Mouse (Mus musculus) liver, embryonic 16.5 days (tissue): ENCODE measurements around the gene Mgme1. TPM values are rescaled to one million over a fixed set of nuclear protein-coding genes. Genes with fewer than 3 reads are reported as not detected.
A peak's percentile ranks its signal among the peaks of the same experiment; 100 is the strongest.

Experiments
- ATAC-seq: fragments of 200-750 bp; cut with Nextera tagmentation; 2 replicates; pipeline ENCODE4 v1.8.0; 2017; ENCODE audit warnings: low read depth, mild to moderate bottlenecking, moderate number of reproducible peaks, moderate library complexity
- H3K27ac ChIP-seq: fragments of 300-500 bp; sonication (generic); 2 replicates; pipeline ENCODE4 v1.5.1; 2014; ENCODE audit warnings: mild to moderate bottlenecking, low read length
- H3K27me3 ChIP-seq: fragments of 300-500 bp; sonication (generic); 2 replicates; pipeline ENCODE4 v1.6.1; 2014; ENCODE audit warnings: low read depth, low read length, mixed read lengths; ENCODE audit not compliant: control insufficient read depth, insufficient read depth
- H3K36me3 ChIP-seq: fragments of 300-500 bp; sonication (generic); 2 replicates; pipeline ENCODE4 v1.6.1; 2014; ENCODE audit warnings: mild to moderate bottlenecking; ENCODE audit not compliant: control insufficient read depth, insufficient read depth
- H3K4me1 ChIP-seq: fragments of 300-500 bp; sonication (generic); 2 replicates; pipeline ENCODE4 v1.6.1; 2014; ENCODE audit warnings: low read depth, low read length, mixed read lengths; ENCODE audit not compliant: control insufficient read depth
- H3K4me2 ChIP-seq: fragments of 300-500 bp; sonication (generic); 2 replicates; pipeline ENCODE4 v1.6.1; 2014; ENCODE audit warnings: low read depth, low read length, mixed read lengths
- H3K4me3 ChIP-seq: fragments of 300-500 bp; sonication (generic); 2 replicates; pipeline ENCODE4 v1.5.1; 2014; ENCODE audit warnings: low read depth, mild to moderate bottlenecking, low read length
- H3K9ac ChIP-seq: fragments of 300-500 bp; sonication (generic); 2 replicates; pipeline ENCODE4 v1.6.1; 2014; ENCODE audit warnings: low read depth, low read length
- H3K9me3 ChIP-seq: fragments of 300-500 bp; sonication (generic); replicated peaks from 2 replicates; pipeline ENCODE4 v1.6.1; 2016; ENCODE audit warnings: low read length; ENCODE audit not compliant: control insufficient read depth
- WGBS: fragments of 180-500 bp; shearing (Covaris S2); extraction: QIAGEN DNeasy Blood & Tissue Kit; methylation state at CpG from one replicate; pipeline ENCODE4 v1.1.7; 2014; ENCODE audit not compliant: insufficient replicate concordance; 5-methylcytosine and 5-hydroxymethylcytosine counted together
- polyA plus RNA-seq: library from polyadenylated mRNA; unstranded; fragments of >200 nt; fragmentation: Nextera tagmentation; extraction: Ambion mirVana; gene quantifications from 2 replicates; pipeline ENCODE4 v1.2.1, GENCODE M21; 2015

The Mgme1 gene
- polyA plus RNA-seq, 1 experiment from 2014 or later: 8.1 TPM

DNA sequence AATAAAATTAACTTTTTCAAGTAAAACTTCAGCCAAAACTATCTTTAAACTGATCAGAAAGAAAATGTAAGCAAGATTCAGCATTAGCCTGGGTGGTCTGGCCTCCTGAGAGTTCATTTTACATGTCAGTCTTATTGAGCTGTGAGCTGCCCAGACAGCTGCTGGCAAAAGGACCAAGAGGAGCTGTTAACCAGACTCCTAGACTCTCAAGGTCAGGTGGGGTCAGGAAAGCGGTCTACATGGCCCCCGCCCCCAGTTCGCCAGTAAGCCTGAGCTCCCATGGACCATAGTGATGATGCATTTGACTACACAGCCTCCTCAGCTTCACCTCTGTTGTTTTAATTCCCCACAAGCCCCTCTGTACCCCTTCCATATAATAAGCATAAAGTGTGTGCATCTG lies 34.7 kb upstream of the Mgme1 start:
- Histone ChIP-seq H3K4me3 (no peak overlapping the region), H3K9me3 (no peaks in the 10 kb centered on the region), H3K27ac (no peak overlapping the region), H3K9ac (no peak overlapping the region), H3K36me3 (no peaks in the 10 kb centered on the region), H3K27me3 (no peaks in the 10 kb centered on the region), H3K4me2 (no peak overlapping the region), H3K4me1 (peaks cover 7% of the 10 kb centered on the region)
- 68% methylated on average over 3 of the region's 3 CpGs for WGBS
- ATAC-seq: no peak

DNA sequence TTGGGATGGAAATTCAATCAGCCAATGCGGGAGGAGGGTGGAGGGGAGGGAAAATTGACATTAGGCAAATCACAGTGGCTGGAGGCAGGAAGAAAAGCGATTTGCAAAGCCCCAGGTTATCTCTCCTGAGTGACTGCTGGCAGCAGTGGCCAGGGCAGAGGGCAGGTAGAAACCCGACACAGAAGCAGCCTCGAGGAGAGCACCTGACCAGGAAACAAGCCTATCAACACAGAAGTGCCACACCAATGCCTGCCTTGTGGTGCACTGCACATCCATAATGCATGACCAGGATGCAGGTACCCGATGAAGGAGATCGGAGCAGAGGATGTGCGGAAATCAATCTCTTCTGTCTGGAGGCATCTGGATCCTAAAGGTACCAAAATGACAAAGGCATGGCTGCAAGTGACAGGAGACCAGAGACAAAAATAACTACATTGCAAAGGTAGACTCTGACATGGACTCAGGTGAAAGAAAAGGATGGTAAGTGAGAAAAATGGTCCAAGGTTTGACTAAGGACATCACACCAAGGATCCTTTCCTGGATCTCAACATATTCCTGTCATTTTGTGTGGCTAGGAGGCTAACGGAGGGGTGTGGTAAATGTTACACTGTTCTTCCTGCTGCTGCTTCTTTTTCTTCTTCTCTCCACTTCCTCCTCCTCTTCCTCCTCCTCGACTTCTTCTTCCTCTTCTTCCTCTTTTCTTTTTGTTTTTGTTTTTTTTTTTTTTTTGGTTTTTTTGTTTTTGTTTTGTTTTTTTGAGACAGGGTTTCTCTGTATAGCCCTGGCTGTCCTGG lies 33.5 kb upstream of the Mgme1 start:
- Histone ChIP-seq H3K9me3 (no peaks in the 10 kb centered on the region), H3K4me3 (no peak overlapping the region), H3K4me1 (no peaks in the 10 kb centered on the region), H3K9ac (no peak overlapping the region), H3K27ac (no peak overlapping the region), H3K4me2 (no peak overlapping the region), H3K36me3 (no peaks in the 10 kb centered on the region), H3K27me3 (no peaks in the 10 kb centered on the region)
- WGBS: 50% methylated on average over 9 of the region's 9 CpGs
- ATAC-seq: no peak

DNA sequence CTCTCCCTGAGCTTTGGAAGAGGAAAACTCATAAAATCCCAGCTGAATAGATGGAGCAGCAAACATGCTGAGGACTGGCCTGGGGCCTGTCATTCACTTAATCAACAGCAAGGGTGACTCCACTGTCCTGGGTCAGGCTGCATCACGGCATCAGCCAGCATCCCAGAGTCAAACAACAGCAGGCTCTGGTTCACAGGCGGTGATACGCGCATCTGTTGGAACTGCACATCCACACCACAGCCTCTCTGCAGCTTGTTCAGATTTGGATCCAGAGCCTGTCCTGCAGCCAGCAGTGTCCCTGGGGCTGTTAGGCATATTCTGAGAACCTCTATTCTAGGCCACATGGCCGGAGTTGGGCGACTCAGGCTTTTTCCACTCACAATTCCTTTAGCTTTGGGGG lies 32.1 kb upstream of the Mgme1 start:
- no peak overlapping the region for H3K27ac ChIP-seq

DNA sequence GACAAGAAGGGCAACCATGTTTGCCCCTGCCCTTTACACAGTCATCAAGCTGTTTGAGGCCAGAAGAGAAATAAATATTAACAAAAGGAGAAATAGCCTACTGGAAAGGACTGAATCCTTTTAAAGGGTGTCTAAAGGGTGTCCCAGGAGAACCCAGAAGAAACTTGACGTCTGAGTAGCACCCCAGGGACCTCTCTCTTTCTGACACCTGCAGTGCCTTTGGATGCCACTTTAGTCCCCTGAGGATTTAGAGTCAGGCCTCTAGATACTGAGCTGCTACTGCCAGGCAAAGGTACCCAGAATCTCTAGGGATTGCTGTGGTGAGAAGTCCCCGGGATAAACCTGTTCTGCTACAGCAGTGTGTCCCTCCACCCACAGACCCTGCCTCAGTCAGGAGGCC lies 31.1 kb upstream of the Mgme1 start:
- H3K27ac ChIP-seq: no peak overlapping the region
- 29% methylated on average over 2 of the region's 2 CpGs for WGBS

More for the DNA sequence above, 32.1 kb upstream of the Mgme1 start:
- H3K27me3 ChIP-seq: no peaks in the 10 kb centered on the region
- no peak overlapping the region for H3K9ac ChIP-seq
- no peak overlapping the region for H3K4me3 ChIP-seq
- no peaks in the 10 kb centered on the region for H3K4me1 ChIP-seq
- H3K9me3 ChIP-seq: no peaks in the 10 kb centered on the region
- ATAC-seq: no peak
- no peaks in the 10 kb centered on the region for H3K36me3 ChIP-seq
- 73% methylated on average over 6 of the region's 6 CpGs for WGBS
- no peak overlapping the region for H3K4me2 ChIP-seq

DNA sequence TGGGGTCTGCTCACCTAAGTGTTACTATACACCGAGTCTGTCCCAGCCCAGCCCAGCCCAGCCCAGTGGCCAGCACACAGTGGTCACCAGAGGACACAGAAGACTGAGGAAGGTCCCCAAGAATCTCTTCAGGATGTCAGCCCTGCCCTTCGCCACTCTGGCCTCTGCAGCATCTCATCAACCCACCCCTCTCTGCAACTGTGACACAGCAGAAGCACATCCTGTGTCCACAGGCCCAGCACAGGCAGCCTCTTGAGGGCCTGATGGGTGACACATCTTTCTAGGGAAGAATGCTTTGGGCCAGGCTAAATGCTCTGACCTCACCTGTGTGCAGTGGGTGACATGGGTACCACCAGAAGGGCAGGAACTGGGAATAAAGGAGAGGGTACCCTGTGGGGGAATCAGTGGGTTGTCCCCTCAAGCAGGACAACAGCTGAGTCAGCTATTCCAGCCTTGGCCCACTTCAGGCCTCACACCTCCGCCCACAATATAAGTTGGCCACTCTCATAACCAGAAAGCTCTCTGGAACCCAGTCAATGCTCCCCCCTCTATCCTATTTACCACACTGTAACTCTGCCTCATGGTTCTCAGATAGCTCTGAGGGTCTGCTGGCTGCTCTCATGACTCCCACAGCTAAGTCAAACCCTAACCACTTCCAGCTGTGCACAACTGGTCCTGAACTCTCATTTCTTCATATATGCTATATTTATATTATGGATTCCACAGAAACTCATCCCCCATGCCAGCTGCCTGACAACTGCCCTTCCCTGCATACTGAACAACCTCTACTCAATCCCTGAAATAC lies 30.2 kb upstream of the Mgme1 start:
- no peaks in the 10 kb centered on the region for H3K9me3 ChIP-seq
- no peak overlapping the region for H3K4me2 ChIP-seq
- H3K4me3 ChIP-seq: no peak overlapping the region
- no peaks in the 10 kb centered on the region for H3K27me3 ChIP-seq
- 0 out of 2 replicates have a peak, but pooled peaks have one; percentile 9 for ATAC-seq
- no peaks in the 10 kb centered on the region for H3K4me1 ChIP-seq
- H3K36me3 ChIP-seq: no peaks in the 10 kb centered on the region
- H3K27ac ChIP-seq: no peak overlapping the region
- no peak overlapping the region for H3K9ac ChIP-seq
- 58% methylated on average over 3 of the region's 3 CpGs for WGBS

More for the DNA sequence above, 31.1 kb upstream of the Mgme1 start:
- ATAC-seq: no peak
- no peak overlapping the region for H3K4me3 ChIP-seq
- H3K36me3 ChIP-seq: no peaks in the 10 kb centered on the region
- H3K4me2 ChIP-seq: no peak overlapping the region
- H3K27me3 ChIP-seq: no peaks in the 10 kb centered on the region
- H3K9me3 ChIP-seq: no peaks in the 10 kb centered on the region
- H3K4me1 ChIP-seq: no peaks in the 10 kb centered on the region
- no peak overlapping the region for H3K9ac ChIP-seq

DNA sequence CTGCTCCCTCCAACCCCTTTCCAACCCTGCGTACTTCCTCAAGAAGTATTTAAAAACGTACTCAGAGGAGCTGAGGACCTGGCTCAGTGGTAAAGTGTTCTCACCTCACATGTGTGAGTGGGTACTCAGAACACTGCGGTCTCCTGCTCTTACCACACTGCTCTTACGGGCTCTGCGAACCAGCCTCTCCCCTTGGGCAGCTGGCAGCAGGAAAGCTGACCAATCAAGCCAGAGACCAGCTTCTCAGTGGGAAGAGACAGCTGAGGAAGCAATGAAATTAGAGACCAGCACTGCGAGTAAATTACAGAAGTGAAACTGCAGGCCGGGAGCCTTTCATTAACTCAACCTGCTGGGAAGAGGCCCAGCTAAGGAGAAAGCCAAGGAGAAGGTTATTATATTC lies 25.0 kb upstream of the Mgme1 start:
- 27% methylated on average over 7 of the region's 7 CpGs for WGBS
- peaks cover 12% of the 10 kb centered on the region for H3K36me3 ChIP-seq
- H3K27me3 ChIP-seq: no peaks in the 10 kb centered on the region
- no peak overlapping the region for H3K27ac ChIP-seq
- no peaks in the 10 kb centered on the region; the same call in 1 of the 2 replicates for H3K4me1 ChIP-seq
- no peaks in the 10 kb centered on the region for H3K9me3 ChIP-seq
- peak; percentile 28; the same call in 1 of the 2 replicates for ATAC-seq
- no peak overlapping the region for H3K4me3 ChIP-seq
- H3K4me2 ChIP-seq: no peak overlapping the region
- H3K9ac ChIP-seq: no peak overlapping the region

DNA sequence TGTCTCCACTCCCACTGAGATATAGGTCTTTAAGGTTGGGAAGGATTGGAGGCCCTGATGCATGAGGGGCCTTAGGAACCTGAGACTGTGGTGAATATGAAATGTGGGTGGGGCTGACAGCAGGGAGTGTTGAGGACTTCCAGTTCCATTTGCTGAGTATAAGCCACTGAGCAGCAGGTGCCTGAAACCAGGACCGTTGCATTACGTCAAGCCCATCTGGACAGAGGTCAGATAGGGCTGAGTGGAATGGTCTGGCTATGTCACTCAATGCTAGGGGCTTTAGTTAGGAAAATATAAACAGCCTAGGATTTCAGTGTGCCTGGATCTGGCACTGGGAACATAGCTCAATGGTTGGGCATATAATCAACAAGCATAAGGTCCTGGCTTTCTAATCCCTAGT lies 24.2 kb upstream of the Mgme1 start:
- Histone ChIP-seq H3K36me3 (peaks cover 18% of the 10 kb centered on the region), H3K4me3 (no peak overlapping the region), H3K9me3 (no peaks in the 10 kb centered on the region), H3K4me2 (no peak overlapping the region), H3K4me1 (no peaks in the 10 kb centered on the region; the same call in 1 of the 2 replicates), H3K27me3 (no peaks in the 10 kb centered on the region), H3K27ac (no peak overlapping the region), H3K9ac (no peak overlapping the region)
- 61% methylated on average over 2 of the region's 2 CpGs for WGBS
- ATAC-seq: no peak

DNA sequence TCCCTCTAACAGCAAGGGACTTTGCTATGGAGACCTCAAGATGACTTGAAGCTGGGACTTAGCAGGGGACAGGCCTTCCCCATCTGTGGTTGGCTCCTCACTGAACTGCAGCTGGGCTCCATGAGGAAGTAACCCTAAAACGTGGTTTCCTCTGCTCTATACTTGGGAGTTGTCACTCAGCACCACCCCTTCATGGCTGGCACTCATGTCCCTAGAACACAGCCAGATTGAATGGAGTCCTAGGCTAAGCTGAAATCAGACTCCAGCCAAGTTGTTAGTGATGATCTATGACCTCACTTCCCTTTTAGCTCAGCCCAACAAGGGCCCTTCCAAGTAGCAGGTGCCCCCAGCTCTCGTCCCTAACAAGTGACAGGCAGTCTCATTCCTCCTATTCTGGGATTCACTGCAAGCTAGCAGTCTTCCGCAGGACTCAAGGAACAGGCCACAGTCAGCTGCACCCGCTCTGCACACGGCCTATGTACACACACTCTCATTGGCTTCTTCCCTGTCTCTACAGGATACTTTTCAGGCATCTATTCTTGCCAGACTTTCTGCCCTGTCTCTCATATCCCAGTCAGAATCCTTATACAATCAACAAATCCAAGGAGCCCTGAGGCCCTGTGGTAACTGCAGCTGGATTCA lies 23.0 kb upstream of the Mgme1 start:
- H3K27ac ChIP-seq: 0 out of 2 replicates have a peak overlapping the region, but pooled peaks have one; percentile 1
- no peaks in the 10 kb centered on the region for H3K9me3 ChIP-seq
- peaks cover 24% of the 10 kb centered on the region for H3K36me3 ChIP-seq
- H3K27me3 ChIP-seq: no peaks in the 10 kb centered on the region
- H3K9ac ChIP-seq: no peak overlapping the region
- no peak overlapping the region for H3K4me2 ChIP-seq
- ATAC-seq: peak; percentile 36
- no peak overlapping the region for H3K4me3 ChIP-seq
- WGBS: 29% methylated on average over 5 of the region's 5 CpGs
- no peaks in the 10 kb centered on the region; the same call in 1 of the 2 replicates for H3K4me1 ChIP-seq
